ENCODE assay signal across 34 mouse cellular contexts in the genomic region with DNA sequence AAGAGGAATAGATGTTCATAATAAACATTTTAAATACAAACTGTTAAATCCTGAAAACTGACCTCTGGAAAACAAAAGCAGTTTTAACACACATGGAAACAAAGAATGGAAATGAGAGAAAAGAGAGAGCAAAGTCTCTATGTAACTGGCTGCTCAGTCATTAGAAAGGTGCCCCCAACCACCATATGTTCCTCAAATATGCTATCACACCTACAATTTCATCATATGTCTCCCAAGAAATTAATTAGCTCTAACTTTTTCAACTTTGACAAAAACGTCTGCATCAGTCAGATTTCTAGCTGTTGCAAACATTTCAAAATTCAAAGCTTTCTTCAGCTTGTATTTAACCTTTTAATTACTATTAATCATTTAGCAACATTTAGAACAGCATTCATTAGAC.
"Had no signal": no experiment of that assay in that cellular context is flagged by ENCODE, and none has a peak within 500 bp of the region (broad histone marks: within the 10 kb centered on the region; RNA-seq: fewer than 3 reads in every experiment).

No protein-coding gene starts in this region.

- ATAC-seq: hindbrain, embryonic 16.5 days; hindbrain, postnatal 0 days; inflammation-experienced regulatory T-cells, adult 6 months; intestine, embryonic 15.5 days; intestine, embryonic 16.5 days; intestine, postnatal 0 days had no signal

- H3K9ac ChIP-seq: heart, embryonic 12.5 days; heart, embryonic 13.5 days; heart, embryonic 15.5 days; hindbrain, embryonic 12.5 days; hindbrain, embryonic 13.5 days; hindbrain, embryonic 14.5 days; hindbrain, embryonic 15.5 days; intestine, embryonic 15.5 days; kidney, embryonic 15.5 days had no signal

- H3K27me3 ChIP-seq: heart, embryonic 12.5 days; heart, embryonic 13.5 days; heart, embryonic 15.5 days; hindbrain, embryonic 12.5 days; hindbrain, embryonic 13.5 days; hindbrain, embryonic 15.5 days; intestine, embryonic 15.5 days; kidney, embryonic 15.5 days had no signal

- DNase-seq: heart, postnatal 10 days; heart, postnatal 14 days; heart, postnatal 36 days; heart, postnatal 4 days; kidney, adult 11 months; kidney, adult 18-20 months; kidney, adult 2 months; kidney, adult 8-10 months; kidney, adult 9 months; kidney, postnatal 10 days; kidney, postnatal 14 days; kidney, postnatal 25 days; kidney, postnatal 36 days; kidney, postnatal 4 days; layer of hippocampus, adult 9-11 months; layer of hippocampus, postnatal 36 days had no signal

- H3K36me3 ChIP-seq: heart, embryonic 12.5 days; heart, embryonic 13.5 days; heart, embryonic 15.5 days; hindbrain, embryonic 10.5 days; hindbrain, embryonic 12.5 days; hindbrain, embryonic 13.5 days; hindbrain, embryonic 15.5 days; intestine, embryonic 15.5 days; kidney, embryonic 15.5 days had no signal

- H3K27ac ChIP-seq: heart, embryonic 13.5 days; heart, embryonic 15.5 days; hindbrain, embryonic 10.5 days; hindbrain, embryonic 12.5 days; hindbrain, embryonic 13.5 days; hindbrain, embryonic 14.5 days; hindbrain, embryonic 15.5 days; hindbrain, postnatal 0 days; intestine, embryonic 15.5 days; kidney, embryonic 15.5 days; kidney, postnatal 0 days; layer of hippocampus, adult 2 months; left cerebral cortex, adult 2 months had no signal

- H3K4me1 ChIP-seq: heart, embryonic 12.5 days; heart, embryonic 13.5 days; heart, embryonic 15.5 days; hindbrain, embryonic 12.5 days; hindbrain, embryonic 15.5 days; intestine, embryonic 15.5 days; kidney, embryonic 15.5 days had no signal

- H3K4me2 ChIP-seq: heart, embryonic 12.5 days; heart, embryonic 13.5 days; heart, embryonic 15.5 days; hindbrain, embryonic 12.5 days; hindbrain, embryonic 13.5 days; hindbrain, embryonic 14.5 days; hindbrain, embryonic 15.5 days; intestine, embryonic 15.5 days; kidney, embryonic 15.5 days had no signal

- H3K4me3 ChIP-seq: heart, embryonic 12.5 days; heart, embryonic 13.5 days; heart, embryonic 15.5 days; hindbrain, embryonic 10.5 days; hindbrain, embryonic 12.5 days; hindbrain, embryonic 13.5 days; hindbrain, embryonic 15.5 days; intestine, embryonic 15.5 days; kidney, embryonic 15.5 days; layer of hippocampus, adult 2 months; left cerebral cortex, adult 2 months had no signal

- H3K9me3 ChIP-seq: heart, embryonic 12.5 days; heart, embryonic 13.5 days; heart, embryonic 15.5 days; hindbrain, embryonic 10.5 days; hindbrain, embryonic 12.5 days; hindbrain, embryonic 13.5 days; hindbrain, embryonic 15.5 days; intestine, embryonic 15.5 days; kidney, embryonic 15.5 days had no signal
